Mouse (Mus musculus) spleen, postnatal 10 days (tissue): Measurements from ENCODE around the gene Myh10.
"Not testable (repeated sequence)": the region's sequence is repeated elsewhere in the genome, so short reads cannot be mapped to it uniquely, and the experiment has no call there.

ENCODE experiments used
- DNase-seq, 2 experiments: peaks; one replicate each; pipeline ENCODE4 v3.0.0; 2021 to 2022; ENCODE audit warnings: low spot score in 2 of 2

Gene Myh10

DNA sequence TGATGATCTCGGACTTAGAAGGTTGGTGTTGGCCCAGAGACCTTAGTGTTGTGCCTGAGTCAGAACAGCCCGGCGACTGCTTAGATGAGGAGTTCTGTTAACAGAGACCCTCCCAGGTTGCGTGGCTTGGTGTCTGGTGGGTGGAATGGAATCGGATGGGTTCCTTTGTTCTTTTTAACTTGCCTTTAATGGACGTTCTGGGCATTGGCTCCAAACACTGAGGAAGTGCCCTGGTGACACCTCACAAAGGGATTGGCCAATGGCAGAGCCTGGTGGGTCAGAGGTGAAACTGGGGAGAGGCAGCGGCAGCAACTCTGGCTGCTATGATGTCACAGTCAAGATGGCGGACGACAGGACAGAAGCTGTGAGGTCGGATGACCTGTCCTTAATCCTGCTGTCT is 99.4 kb downstream of the Myh10 start:
- DNase-seq: no peak

DNA sequence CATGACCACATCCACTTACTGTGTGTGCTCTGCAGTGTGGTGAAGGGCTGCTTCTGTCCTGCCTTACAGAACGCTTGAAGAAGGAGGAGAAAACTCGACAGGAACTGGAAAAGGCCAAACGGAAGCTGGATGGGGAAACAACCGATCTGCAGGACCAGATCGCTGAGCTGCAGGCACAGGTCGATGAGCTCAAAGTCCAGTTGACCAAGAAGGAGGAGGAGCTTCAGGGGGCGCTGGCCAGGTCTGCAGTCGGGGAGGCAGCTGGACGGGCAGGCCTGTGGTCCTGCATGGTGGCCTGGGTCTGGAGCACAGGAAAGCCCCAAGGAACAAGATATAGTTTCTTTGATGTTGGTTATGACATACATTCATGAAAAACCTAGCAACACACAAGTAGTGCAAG is 100.4 kb downstream of the Myh10 start:
- DNase-seq: no peak

DNA sequence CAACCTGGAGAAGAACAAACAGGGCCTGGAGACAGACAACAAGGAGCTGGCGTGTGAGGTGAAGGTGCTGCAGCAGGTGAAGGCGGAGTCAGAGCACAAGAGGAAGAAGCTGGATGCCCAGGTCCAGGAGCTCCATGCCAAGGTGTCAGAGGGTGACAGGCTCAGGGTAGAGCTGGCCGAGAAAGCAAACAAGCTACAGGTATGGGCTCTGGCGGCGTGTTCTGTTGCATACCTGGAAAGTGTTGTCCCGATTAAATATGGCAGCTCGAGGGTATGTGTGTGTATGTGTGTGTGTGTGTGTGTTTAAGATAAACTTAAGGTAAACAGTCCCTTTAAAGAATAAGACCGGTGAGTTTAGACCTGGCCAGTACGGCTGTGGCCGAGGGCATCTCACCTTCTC is 106.9 kb downstream of the Myh10 start:
- DNase-seq: no peak

DNA sequence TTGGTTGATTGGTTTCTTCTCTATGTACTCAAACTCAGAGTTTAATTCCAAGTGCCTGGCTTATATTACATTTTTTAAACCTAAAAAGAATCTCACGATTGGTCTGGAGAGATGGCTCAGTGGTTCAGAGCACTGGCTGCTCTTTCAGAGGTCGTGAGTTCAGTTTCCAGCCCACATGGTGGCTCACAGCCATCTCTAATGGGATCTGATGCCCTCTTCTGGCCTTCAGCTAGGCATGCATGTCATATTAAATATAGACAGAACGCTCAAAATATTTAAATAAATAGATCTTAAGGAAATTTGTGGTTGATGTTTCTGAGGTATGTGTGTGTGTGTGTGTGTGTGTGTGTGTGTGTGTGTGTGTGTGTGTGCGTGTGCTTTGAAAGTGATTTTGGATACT is 113.8 kb downstream of the Myh10 start:
- no peak for DNase-seq

DNA sequence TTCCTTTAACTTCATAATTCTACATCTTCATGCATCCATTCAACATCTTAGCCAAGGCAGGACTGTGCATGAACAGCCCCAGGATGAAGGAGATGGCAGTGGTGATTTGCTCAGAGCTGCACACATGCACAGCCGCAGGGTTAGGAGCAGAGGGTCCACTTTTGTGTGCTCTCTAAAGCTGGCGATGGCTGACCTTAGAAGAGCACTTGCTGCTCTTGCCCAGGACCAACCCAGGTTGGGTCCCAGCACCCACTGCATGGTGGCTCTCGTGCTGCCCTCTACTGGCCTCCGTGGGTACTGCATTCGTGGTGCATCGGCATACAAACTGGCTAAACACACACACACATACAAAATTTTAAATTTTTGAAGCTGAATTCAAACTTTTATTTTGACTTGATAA is 116.4 kb downstream of the Myh10 start:
- DNase-seq: peak; percentile 78 to 87

DNA sequence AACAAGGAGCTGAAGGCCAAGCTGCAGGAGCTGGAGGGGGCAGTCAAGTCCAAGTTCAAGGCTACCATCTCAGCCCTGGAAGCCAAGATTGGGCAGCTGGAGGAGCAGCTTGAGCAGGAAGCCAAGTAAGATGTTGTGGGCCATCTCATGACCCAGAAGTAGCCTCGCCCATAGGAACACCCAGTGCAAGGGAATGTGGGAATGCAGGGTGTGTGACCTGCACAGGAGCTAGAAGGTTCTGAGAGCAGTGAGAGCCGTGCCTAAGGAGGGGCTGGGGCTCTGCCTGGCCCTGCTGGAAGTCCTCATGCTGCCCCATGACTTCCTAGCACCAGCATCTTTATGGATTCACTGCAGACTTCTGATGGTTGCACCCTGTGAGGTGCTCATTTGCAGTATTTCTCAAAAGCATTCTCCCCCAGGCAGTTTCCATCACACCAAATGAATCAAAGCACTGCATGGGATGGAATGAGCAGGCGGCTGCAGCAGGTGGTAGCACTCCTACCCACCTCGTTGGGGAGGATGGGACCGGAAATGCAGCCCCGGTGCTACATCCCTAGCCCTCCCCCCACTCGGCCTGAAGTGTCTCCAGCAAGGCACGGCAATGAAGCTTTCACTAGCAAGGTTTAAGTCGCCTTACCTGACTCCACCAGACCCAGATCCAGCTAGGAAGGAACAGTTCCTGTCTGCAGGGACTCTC is 120.7 kb downstream of the Myh10 start:
- no peak for DNase-seq

DNA sequence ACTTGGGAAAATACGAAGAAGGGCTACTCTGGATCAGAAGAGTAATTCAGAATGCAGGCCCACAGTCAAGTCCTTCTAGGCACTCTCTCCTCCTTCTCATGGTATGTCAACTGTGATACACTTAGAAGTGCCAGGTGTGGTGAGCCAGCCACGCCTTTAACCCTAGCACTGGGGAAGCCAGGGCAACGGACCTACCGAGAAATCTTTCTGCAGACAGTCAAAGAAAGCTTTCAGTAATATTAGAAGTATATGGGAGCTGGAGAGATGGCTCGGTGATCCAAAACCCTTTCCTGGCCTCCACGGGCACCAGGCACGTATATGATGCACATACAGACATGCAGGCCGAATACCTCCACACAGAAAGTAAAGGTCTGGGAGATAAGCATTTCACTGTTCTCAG is 127.1 kb downstream of the Myh10 start:
- no peak for DNase-seq

DNA sequence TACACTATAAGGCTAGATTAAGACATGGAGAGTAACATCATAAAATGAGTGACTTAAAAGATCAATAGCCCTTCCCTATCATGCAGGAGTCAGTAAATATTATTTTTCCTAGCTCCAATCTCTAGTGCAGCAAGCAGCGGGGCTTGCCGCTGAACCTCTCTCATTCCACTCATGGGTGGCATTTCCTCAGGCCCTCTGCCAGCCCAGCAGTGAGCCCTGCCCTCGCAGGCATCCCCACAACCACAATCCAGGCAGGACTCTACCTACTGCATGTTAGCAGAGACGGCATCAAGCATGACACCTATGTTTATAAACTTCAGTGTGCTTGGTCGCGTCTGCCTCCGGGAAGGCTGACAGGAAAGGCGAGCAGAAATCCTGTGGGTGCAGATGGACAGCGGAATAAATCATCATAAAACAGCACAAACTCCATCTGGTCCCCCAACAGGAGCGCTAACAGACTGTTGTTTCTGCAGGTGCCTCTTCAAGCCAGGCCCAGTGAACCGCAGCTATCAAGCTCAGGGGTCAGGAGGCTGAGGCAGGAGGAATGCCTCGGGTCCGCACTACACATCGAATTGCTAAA is 128.0 kb downstream of the Myh10 start:
- DNase-seq: no peak

DNA sequence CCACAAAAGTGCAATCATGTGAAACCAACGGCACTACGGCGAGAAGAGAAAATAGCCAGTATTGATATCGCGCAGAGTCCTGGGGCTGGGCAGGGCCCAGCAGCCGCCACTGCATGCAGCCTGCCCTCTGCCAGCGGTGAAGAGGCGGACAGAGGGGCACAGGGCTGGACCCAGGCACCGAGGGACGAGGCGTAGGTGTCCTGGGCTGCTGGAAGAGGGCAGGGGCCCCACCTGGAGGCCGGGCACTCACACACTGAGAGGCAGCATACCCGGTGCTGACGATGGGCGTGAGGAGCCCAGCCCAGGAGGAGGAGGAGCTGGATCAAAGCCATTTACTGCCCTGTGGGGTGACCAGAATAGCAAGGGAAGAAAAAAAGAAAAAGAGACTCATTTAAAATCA is 131.0 kb downstream of the Myh10 start:
- no peak for DNase-seq

DNA sequence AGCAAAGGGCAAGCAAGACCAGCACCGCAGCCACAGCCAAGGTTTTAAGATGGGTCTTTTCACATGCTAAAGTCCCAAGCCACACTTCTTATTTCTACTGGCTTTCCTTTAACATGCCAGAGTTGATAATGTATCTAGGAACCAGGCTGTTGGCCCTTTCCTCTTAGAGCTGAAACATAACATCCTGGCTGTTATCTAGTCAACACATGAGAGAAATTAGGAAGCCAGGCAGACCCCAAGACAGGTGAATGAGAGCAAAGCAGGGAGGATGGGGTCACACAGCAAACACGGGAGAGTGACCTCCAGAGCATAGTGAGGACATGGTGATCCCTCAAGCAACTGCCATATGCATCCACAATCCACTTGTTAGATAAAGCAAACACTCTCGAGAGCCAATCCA is 135.4 kb downstream of the Myh10 start:
- DNase-seq: no peak

DNA sequence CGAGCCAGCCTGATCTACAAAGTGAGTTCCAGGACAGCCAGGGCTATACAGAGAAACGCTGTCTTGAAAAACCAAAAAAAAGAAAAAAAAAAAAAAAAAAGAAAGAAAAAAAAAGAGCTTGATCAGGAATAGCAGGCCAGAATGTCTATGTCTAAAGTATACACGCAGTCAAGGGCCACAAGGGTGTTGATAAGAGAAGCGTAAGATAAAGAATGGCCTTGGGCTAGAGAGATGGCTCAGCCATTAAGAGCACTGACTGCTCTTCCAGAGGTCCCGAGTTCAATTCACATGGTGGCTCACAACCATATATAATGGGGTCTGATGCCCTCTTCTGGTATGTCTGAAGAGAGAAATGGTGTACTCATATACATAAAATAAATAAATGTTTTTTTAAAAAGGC is 140.2 kb downstream of the Myh10 start:
- not testable (repeated sequence) for DNase-seq

DNA sequence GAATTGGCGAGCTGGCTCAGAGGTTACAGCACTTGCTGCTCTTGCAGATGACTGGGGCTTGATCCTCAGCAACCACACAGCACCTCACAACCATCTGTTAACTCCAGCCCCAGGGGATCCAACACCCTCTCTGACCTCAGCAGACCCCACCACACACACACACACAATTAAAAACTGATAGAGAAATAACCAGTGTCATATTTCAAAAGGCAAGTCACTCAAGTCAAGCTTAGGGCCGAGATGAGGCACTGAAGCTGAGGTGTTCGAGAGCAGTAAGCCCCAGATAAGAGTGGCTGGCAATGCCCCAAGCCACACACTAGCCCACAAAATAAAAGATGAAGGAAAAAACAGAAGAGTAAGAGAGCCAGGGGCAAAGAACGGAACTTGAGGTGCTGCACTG is 141.4 kb downstream of the Myh10 start:
- peak in 1 of 2 experiments; percentile 53 for DNase-seq

DNA sequence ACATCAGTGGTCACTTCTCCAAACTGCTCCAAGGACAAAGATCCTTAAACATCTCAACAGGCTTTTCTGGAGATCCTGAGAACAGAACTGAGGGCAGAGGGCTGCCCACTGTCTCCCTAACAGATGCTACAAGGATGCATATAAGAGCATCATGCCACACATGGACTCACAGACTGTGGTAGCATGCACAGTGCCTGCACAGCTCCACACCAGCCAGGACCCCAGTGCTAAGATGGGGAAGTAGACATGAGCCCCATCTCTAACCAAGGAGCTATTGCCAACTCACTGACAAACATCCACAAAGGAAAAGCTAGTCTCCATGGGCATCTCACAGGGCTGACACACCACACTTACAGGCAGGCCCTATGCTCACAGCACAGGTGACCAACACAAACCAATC is 142.2 kb downstream of the Myh10 start:
- no peak for DNase-seq

DNA sequence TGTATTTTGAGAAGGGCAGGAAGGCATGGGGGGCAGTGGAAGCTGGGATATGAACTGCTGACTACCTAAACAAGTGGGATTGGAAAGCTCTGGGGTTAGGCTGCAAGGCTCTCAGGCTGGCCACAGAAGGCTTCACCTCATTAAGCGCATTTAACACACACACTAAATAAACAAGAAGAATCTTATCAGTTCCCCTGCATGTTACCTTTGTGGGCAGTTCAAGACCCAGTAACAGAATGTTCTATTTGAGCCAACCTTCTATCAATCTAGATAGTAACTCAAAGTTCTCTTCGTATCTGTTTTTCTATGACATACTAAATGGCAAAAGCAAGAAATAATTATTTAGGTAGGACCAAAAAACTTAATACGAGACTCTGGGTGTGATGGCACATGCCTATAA is 143.7 kb downstream of the Myh10 start:
- no peak for DNase-seq

DNA sequence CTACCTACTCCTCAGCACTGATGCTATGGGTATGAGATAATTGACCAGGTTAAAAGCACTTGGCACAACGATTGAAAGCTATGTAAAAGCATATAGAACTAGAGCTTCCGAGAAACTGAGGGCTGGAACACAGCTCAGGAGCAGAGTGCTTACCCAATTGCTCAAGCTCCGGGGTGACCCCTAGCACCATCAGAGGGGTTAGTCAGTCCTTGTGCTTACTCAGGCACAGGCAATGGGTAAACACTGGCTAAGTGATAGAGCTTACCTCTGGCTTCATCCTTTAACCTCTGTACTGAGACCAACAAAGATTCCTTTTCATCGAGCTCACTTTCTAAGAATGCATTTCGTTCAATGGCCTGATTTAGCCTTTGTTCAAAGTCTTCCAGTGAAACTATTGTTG is 148.2 kb downstream of the Myh10 start:
- no peak for DNase-seq

DNA sequence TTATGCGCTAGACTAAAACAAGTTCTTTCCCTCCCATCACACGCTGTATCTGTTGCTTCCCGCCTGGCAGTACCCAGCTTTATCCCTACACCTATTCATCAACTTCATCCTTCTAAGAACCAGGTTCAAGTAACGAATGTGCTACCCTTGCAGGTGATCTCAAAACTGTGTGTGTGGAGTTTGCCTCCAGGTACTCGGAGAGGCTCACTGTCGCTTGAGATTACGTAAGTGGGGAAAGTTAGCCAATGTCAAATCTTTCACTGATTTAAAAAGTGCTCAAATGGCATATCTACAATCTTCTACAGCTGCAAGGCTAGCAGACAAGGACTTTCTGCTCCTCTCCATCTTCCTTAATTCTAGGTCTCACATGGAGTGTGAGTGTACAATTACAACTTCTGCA is 159.5 kb downstream of the Myh10 start:
- no peak for DNase-seq

DNA sequence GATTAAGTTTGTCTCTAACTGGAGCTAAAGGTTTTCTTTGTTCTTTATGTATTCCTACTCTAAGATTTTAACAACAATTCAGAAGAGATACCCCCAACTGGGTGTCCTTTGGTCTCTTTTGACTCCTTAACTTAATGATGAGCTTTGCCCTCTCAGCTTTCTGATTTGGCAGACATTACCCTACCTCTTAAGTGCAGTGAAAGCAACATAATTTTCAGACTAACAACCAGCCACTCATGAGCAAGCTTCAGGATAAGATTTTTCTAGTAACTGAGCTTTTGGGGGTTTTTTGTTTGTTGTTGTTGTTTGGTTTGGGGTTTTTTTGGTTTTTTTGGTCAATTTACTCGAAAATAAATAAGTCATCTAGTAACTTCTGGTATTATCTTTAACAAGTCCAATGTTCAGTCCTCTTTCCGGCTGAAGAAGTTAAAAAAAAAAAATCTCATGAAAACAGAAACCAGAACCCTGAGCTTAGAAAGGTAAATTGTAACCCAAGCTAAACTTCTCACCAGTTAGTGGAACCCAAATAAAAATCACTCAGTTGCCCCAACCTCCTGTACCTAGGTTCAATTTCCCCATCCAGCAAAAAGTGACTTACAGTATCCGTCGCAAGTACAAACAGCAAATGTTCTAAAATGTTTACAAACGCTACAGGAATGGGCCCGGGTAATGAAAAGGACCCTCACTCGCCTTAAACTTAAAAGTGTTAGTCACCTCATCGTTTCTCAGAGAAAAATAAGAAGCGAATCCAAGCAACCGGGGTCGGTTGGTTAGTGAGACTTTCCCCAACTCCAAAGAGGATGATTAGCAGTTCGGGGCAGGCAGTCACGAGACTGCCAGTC is 160.5 kb downstream of the Myh10 start:
- no peak for DNase-seq

DNA sequence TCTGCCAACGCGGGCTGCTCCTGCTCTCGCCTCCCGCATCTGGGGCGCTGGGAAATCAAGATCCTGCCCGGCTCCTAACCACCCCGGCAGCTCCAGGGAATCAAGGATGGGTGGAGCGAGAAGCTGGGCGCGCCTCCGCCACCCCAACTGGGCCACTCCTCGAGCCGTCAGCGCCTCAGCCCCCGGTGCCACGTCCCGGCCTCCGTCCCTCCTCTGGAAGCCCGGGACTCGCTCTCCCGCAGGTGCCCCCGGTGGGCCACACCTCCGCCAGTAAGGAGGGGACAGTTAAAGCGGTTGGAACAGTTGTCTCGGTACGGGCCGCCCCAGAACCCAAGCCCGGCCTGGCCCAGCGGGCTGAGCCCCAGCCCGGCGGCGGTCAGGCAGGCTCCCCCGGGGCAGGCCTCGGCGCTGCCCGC is 161.1 kb downstream of the Myh10 start:
- peak; percentile 81 to 84 for DNase-seq

DNA sequence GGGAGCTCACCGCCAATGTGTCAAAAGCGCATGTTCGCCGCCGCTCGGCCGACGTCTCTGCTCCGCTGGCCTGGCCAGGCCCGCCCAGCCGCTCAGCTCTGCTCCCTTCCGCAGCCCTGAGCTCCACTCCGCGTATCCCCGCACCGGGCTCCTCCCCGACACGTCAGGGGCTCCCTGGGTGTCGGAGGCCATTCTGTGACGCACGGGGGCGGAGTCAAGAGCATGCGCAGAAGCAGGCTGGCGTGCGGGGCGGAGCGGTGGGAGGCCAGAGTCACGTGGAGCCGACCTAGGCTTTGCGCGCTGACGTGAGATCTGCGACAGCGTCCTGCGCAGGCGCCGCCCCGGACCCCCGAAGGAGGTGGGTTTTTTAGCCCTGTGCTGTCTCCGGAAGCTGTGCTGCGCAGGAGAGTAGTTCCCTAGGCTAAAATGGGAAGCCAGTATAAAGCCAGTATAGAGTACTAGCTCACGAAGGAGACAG is 161.6 kb downstream of the Myh10 start:
- peak; percentile 99 to 100 for DNase-seq

DNA sequence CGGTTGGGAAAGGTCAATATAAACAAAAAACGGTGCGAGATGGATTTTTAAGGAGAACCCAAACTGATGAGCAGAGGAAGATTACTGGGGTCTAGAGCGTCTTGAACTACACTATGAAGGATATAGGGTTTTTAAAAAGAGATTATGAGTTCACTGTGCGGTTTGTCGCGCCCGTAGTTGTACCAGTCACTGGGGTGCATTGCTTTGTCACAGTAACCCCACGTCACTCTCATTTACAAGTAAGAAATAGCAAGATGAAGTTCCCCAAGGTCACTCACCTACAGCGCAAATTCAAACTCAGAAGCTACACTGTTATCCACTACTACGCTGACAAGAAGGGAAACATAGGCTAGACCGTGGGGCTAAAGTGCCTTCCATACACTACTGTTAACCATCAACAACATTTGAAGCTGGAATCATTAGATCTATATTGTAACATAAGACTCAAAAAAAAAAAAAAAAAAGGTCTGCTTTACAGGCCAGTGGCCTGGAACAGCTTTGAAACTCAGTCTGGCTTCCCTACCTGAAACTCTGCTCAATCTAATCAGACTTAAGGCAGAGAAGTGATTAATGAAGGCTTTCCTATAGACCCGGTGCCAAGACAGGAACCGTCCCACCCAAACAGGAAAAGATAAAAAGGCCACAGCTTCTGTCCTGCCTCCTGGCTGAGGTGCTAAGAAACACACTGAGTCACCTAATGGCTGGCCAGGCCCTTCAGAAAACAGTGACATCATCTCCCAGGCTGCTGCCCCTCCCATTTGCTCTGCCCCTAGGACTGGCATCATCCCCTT is 162.4 kb downstream of the Myh10 start:
- DNase-seq: peak in 1 of 2 experiments; percentile 48

DNA sequence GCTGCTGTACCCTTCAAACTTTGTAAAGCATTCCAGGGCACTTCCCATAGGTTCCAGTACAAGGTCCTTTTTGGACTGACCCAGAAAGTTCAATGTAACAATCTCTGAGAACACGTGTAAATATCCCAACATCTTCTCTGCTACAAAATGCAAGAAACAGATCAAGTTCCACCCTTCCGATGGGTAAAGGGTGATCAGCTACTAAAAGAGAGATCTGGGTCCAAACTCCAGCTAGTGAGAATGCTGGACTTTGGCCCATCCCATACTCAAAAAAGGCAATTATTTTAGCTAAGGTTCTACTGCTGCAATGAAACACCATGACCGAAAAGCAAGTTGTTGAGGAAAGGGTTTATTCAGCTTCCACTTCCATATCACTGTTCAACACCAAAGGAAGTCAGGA is 163.3 kb downstream of the Myh10 start:
- no peak for DNase-seq

DNA sequence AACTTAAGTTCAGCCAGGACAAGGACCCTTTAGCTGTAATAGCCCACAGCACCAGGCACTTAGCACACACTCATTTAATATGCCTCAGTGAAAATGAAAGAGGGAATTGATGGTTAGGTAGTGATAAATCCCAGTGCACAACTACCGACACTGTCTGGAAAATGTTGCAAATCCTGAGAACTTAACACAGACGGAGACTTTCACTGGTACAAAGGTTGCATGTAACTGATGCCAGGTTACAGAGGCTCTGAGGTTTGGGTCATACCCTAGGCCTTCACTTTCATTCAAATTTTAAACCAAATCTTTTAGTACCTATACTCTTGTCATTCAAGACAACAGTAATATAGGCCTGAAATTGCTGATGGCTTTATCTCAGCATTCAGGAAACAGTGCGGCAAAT is 166.0 kb downstream of the Myh10 start:
- no peak for DNase-seq
